Comparison of ENCODE assay signal across 10 mouse cellular contexts in the genomic region with DNA sequence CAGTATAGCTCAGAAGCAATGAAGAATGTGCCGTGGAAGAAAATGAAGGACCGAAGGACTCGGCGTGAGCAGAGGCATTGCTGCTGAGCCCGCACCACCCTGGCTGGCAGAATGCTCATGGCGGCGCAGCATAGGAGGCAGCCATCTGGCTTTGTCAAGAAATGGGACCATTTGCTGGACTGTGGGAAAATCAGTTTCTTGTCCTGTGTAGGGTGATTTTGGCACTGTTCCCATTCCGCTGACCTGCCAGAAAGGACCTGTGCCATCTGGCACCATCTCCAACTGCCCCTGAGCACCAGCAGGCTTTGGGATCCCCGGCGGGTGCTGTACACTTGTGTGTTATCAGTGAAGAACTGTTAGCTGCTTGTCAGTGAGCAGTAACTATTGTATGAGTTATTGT. TPM values are rescaled to one million over a fixed set of nuclear protein-coding genes. Genes with fewer than 3 reads are reported as not detected.
DNase-seq lines count a peak whose midpoint lies in the region; ATAC-seq and TF ChIP-seq lines count a peak whose summit lies in the region.
"Had no signal": no experiment of that assay in that cellular context is flagged by ENCODE, and none has a peak within 500 bp of the region (broad histone marks: within the 10 kb centered on the region; RNA-seq: fewer than 3 reads in every experiment).

No protein-coding gene starts in this region.

- H3K36me3 ChIP-seq in hindbrain, embryonic 13.5 days = peaks cover 31% of the 10 kb centered on the region
- H3K36me3 ChIP-seq in hindbrain, embryonic 10.5 days = peaks cover 62% of the 10 kb centered on the region
- H3K36me3 ChIP-seq in heart, embryonic 12.5 days = peaks cover 34% of the 10 kb centered on the region

- 0 out of 2 replicates have a peak, but pooled peaks have one; percentile 53 for ATAC-seq in hindbrain, embryonic 13.5 days (ENCODE audit: low FRiP score)
- no peak for ATAC-seq in heart, embryonic 12.5 days (ENCODE audit: insufficient number of reproducible peaks, low FRiP score)

- no peaks in the 10 kb centered on the region for H3K9me3 ChIP-seq in hindbrain, embryonic 13.5 days
- no peaks in the 10 kb centered on the region for H3K9me3 ChIP-seq in hindbrain, embryonic 10.5 days
- no peaks in the 10 kb centered on the region for H3K9me3 ChIP-seq in heart, embryonic 12.5 days (replicated peaks)
- H3K9me3 ChIP-seq: embryonic facial prominence, embryonic 13.5 days; limb, embryonic 12.5 days had no signal

- peak overlapping the region; percentile 79 for H3K27ac ChIP-seq in hindbrain, embryonic 13.5 days
- no peak overlapping the region for H3K27ac ChIP-seq in hindbrain, embryonic 10.5 days
- 0 out of 2 replicates have a peak overlapping the region, but pooled peaks have one; percentile 33 for H3K27ac ChIP-seq in bone marrow macrophage, adult 2 months (ENCODE audit: insufficient read depth, low read depth, low read length)
- H3K27ac ChIP-seq in heart, embryonic 12.5 days (ENCODE audit: poor library complexity, severe bottlenecking) = peak overlapping the region; percentile 13; the same call in 1 of the 2 replicates
- H3K27ac ChIP-seq: limb, embryonic 12.5 days had no signal

- no peak overlapping the region for H3K4me3 ChIP-seq in hindbrain, embryonic 13.5 days
- H3K4me3 ChIP-seq in hindbrain, embryonic 10.5 days = no peak overlapping the region
- no peak overlapping the region for H3K4me3 ChIP-seq in bone marrow macrophage, adult 2 months (ENCODE audit: insufficient read depth, low read length)
- H3K4me3 ChIP-seq in heart, embryonic 12.5 days = no peak overlapping the region
- H3K4me3 ChIP-seq: embryonic facial prominence, embryonic 13.5 days; limb, embryonic 12.5 days had no signal

- no peak for TF ChIP-seq CTCF in bone marrow macrophage, adult 2 months (IDR thresholded peaks at IDR 0.05; ENCODE audit: low read depth, low read length)

- DNase-seq in hindbrain, embryonic 10.5 days (ENCODE audit: low spot score) = no peak
- DNase-seq in kidney, postnatal 25 days = peak; percentile 71 to 81
- peak; percentile 19 for DNase-seq in skeletal muscle tissue, adult 2 months (ENCODE audit: low read depth, low spot score)
- DNase-seq in gastrocnemius, adult 18-20 months (ENCODE audit: low spot score) = no peak
- DNase-seq in spleen, postnatal 36 days (ENCODE audit: low spot score in 2 of 2) = no peak

- H3K4me2 ChIP-seq in hindbrain, embryonic 13.5 days = no peak overlapping the region
- no peak overlapping the region for H3K4me2 ChIP-seq in heart, embryonic 12.5 days
- H3K4me2 ChIP-seq: embryonic facial prominence, embryonic 13.5 days; limb, embryonic 12.5 days had no signal

- H3K27me3 ChIP-seq in hindbrain, embryonic 13.5 days = no peaks in the 10 kb centered on the region
- no peaks in the 10 kb centered on the region for H3K27me3 ChIP-seq in hindbrain, embryonic 10.5 days (ENCODE audit: insufficient read depth, poor library complexity, severe bottlenecking)
- H3K27me3 ChIP-seq in heart, embryonic 12.5 days (replicated peaks) = no peaks in the 10 kb centered on the region
- H3K27me3 ChIP-seq: embryonic facial prominence, embryonic 13.5 days; limb, embryonic 12.5 days had no signal

- WGBS in hindbrain, embryonic 13.5 days = 58% methylated on average over 10 of the region's 10 CpGs
- WGBS in hindbrain, embryonic 10.5 days = 95% methylated on average over 10 of the region's 10 CpGs
- WGBS in heart, embryonic 12.5 days = 82% methylated on average over 10 of the region's 10 CpGs

- peaks cover 21% of the 10 kb centered on the region for H3K4me1 ChIP-seq in hindbrain, embryonic 13.5 days (replicated peaks)
- peaks cover 8% of the 10 kb centered on the region; the same call in 1 of the 2 replicates for H3K4me1 ChIP-seq in hindbrain, embryonic 10.5 days (replicated peaks)
- H3K4me1 ChIP-seq in bone marrow macrophage, adult 2 months (ENCODE audit: control insufficient read depth, insufficient read depth, low read length) = peaks cover 18% of the 10 kb centered on the region
- H3K4me1 ChIP-seq in heart, embryonic 12.5 days (replicated peaks) = peaks cover 12% of the 10 kb centered on the region
- H3K4me1 ChIP-seq: embryonic facial prominence, embryonic 13.5 days; limb, embryonic 12.5 days had no signal

- H3K9ac ChIP-seq in hindbrain, embryonic 13.5 days = no peak overlapping the region
- H3K9ac ChIP-seq in heart, embryonic 12.5 days = no peak overlapping the region
- H3K9ac ChIP-seq: embryonic facial prominence, embryonic 13.5 days; limb, embryonic 12.5 days had no signal

- no peak for TF ChIP-seq POLR2A in bone marrow macrophage, adult 2 months (IDR thresholded peaks at IDR 0.05; ENCODE audit: borderline replicate concordance, low read depth, low read length)

RNA-seq across cellular contexts. Expression of gene Trp53bp2, which starts 52.8 kb away (rescaled TPM):
- 20.5 and 21.7 TPM in 2 replicates for polyA plus RNA-seq in hindbrain, embryonic 13.5 days (2015; fragmentation: Nextera tagmentation; extraction: Ambion mirVana)
- 24.2 and 25.8 TPM in 2 replicates for polyA plus RNA-seq in hindbrain, embryonic 10.5 days (2016; fragmentation: Nextera tagmentation; extraction: Ambion mirVana)
- polyA plus RNA-seq in bone marrow macrophage, adult 2 months (2012; ENCODE audit: insufficient read depth, insufficient read length, missing spikeins) = 10.9 and 12.5 TPM in 2 replicates
- polyA plus RNA-seq in heart, embryonic 12.5 days (2016; fragmentation: Nextera tagmentation; extraction: Ambion mirVana) = 18.9 and 19.8 TPM in 2 replicates
- 10 to 100 TPM in 1 of 2 experiments, 1 to 10 TPM in 1; 9.1 to 10.7 TPM for total RNA-seq in gastrocnemius, adult 18-20 months (2021)

RNA-seq across cellular contexts. Expression of gene Capn2, which starts 55.6 kb away (rescaled TPM):
- 85.0 and 85.8 TPM in 2 replicates for polyA plus RNA-seq in hindbrain, embryonic 13.5 days (2015; fragmentation: Nextera tagmentation; extraction: Ambion mirVana)
- 91.3 and 105 TPM in 2 replicates for polyA plus RNA-seq in hindbrain, embryonic 10.5 days (2016; fragmentation: Nextera tagmentation; extraction: Ambion mirVana)
- 132 and 135 TPM in 2 replicates for polyA plus RNA-seq in bone marrow macrophage, adult 2 months (2012; ENCODE audit: insufficient read depth, insufficient read length, missing spikeins)
- polyA plus RNA-seq in heart, embryonic 12.5 days (2016; fragmentation: Nextera tagmentation; extraction: Ambion mirVana) = 119 and 123 TPM in 2 replicates
- 10 to 100 TPM; 50.2 to 54.2 TPM for total RNA-seq in gastrocnemius, adult 18-20 months (2021)

Comparison
In these comparisons a context has a peak if more than half of its experiments do, and no peak if none do; other contexts are left out.
1. DNase-seq: peak in kidney, postnatal 25 days (2 of 2) and skeletal muscle tissue, adult 2 months (single experiment); none in hindbrain, embryonic 10.5 days (single experiment), gastrocnemius, adult 18-20 months (single experiment) and spleen, postnatal 36 days (0 of 2).